9 mouse cellular contexts compared by ENCODE assay signal in the genomic region with DNA sequence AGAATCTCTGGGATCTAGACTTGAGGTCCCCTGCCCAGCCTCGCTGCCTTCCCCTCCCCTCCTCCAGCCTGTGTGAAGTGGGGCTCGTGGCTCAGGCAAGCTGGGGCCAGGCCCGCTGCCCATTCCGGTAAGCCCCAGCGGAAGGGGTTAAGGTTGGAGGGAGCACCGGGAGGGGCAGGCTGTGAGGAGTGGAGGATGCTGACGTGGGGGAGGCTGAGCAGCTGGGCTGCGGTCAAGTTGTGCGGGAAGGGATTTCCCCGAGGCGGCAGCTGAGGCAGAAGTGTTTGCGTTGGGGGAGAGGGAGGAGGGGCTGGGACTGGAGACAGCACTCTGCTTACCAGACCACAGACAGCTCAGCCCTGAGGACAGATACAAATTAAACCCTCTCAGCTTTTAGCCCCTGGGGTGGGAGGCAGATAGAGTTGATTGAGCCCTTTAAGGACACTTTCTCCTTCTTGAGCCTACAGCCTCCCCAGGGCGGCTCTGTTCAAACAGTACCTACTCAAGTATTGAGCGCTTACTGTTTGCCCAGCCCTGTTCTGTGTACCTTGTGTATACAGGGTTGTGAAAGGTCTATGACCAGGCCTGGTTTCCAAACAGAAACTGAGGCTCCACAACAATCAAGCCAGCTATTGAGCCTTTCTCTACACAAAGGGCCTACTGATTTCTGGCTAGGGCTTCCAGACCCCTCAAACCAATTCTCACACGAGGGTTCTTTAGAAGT. TPM values are rescaled to one million over a fixed set of nuclear protein-coding genes. Genes with fewer than 3 reads are reported as not detected.
A peak's percentile ranks its signal among the peaks of the same experiment; 100 is the strongest.
DNase-seq lines count a peak whose midpoint lies in the region; ATAC-seq and TF ChIP-seq lines count a peak whose summit lies in the region.
"Had no signal": no experiment of that assay in that cellular context is flagged by ENCODE, and none has a peak within 500 bp of the region (broad histone marks: within the 10 kb centered on the region; RNA-seq: fewer than 3 reads in every experiment).

No protein-coding gene starts in this region.

- peak; percentile 69 for ATAC-seq in lung, embryonic 14.5 days (ENCODE audit: insufficient read depth)
- peak; percentile 34 for ATAC-seq in neural tube, embryonic 13.5 days (ENCODE audit: low read depth)

- peak overlapping the region; percentile 67 for H3K4me2 ChIP-seq in lung, embryonic 14.5 days
- H3K4me2 ChIP-seq in neural tube, embryonic 13.5 days = peak overlapping the region; percentile 57

- WGBS in lung, embryonic 14.5 days = 7% methylated on average over 15 of the region's 15 CpGs
- WGBS in neural tube, embryonic 13.5 days = 7% methylated on average over 15 of the region's 15 CpGs

- H3K4me1 ChIP-seq in ES-Bruce4 (ENCODE audit: control insufficient read depth, insufficient read depth, low read length) = peaks cover 7% of the 10 kb centered on the region
- peaks cover 37% of the 10 kb centered on the region for H3K4me1 ChIP-seq in bone marrow macrophage, adult 2 months (ENCODE audit: control insufficient read depth, insufficient read depth, low read length)
- peaks cover 18% of the 10 kb centered on the region for H3K4me1 ChIP-seq in lung, embryonic 14.5 days (ENCODE audit: insufficient read depth)
- H3K4me1 ChIP-seq in neural tube, embryonic 13.5 days (replicated peaks) = peaks cover 30% of the 10 kb centered on the region

- peak; percentile 98 for TF ChIP-seq EP300 in ES-Bruce4 (IDR thresholded peaks at IDR 0.05; ENCODE audit: insufficient read depth, low read depth, low read length)

- DNase-seq in gastrocnemius, postnatal 14 days = peak; percentile 77
- DNase-seq in induced T-regulatory cell, adult 2 months (ENCODE audit: low read depth) = peak; percentile 96
- DNase-seq in lung, embryonic 14.5 days = peak; percentile 81
- peak; percentile 87 for DNase-seq in thymus, postnatal 14 days
- no peak for DNase-seq in left cerebral cortex, adult 2 months (ENCODE audit: extremely low spot score in 1 of 2, low spot score in 2 of 2)

- H3K27me3 ChIP-seq in ES-Bruce4 (ENCODE audit: control insufficient read depth, insufficient read depth, low read length, poor library complexity, severe bottlenecking) = no peaks in the 10 kb centered on the region
- H3K27me3 ChIP-seq in lung, embryonic 14.5 days (ENCODE audit: insufficient read depth, low read length) = peaks cover 9% of the 10 kb centered on the region; the same call in 1 of the 2 replicates
- H3K27me3 ChIP-seq in neural tube, embryonic 13.5 days = peaks cover 82% of the 10 kb centered on the region

- peak overlapping the region; percentile 85 for H3K9ac ChIP-seq in ES-Bruce4 (ENCODE audit: low read depth, poor library complexity, severe bottlenecking)
- peak overlapping the region; percentile 36 for H3K9ac ChIP-seq in lung, embryonic 14.5 days
- peak overlapping the region; percentile 55 for H3K9ac ChIP-seq in neural tube, embryonic 13.5 days

- no peak for TF ChIP-seq CTCF in ES-Bruce4 (IDR thresholded peaks at IDR 0.05; ENCODE audit: low read depth, low read length)
- no peak for TF ChIP-seq CTCF in bone marrow macrophage, adult 2 months (IDR thresholded peaks at IDR 0.05; ENCODE audit: low read depth, low read length)
- TF ChIP-seq CTCF in lung, embryonic 14.5 days (IDR thresholded peaks at IDR 0.05; ENCODE audit: low read depth) = no peak
- TF ChIP-seq CTCF in left cerebral cortex, adult 2 months (IDR thresholded peaks at IDR 0.05) = no peak

- H3K27ac ChIP-seq in ES-Bruce4 (ENCODE audit: insufficient read depth, low read length) = peak overlapping the region; percentile 89
- peak overlapping the region; percentile 89 for H3K27ac ChIP-seq in bone marrow macrophage, adult 2 months (ENCODE audit: insufficient read depth, low read depth, low read length)
- peak overlapping the region; percentile 83 for H3K27ac ChIP-seq in lung, embryonic 14.5 days (ENCODE audit: low read depth)
- peak overlapping the region; percentile 28; the same call in 1 of the 2 replicates for H3K27ac ChIP-seq in neural tube, embryonic 13.5 days (replicated peaks)
- H3K27ac ChIP-seq in left cerebral cortex, adult 2 months = no peak overlapping the region

- intact Hi-C loops in gastrocnemius, postnatal 14 days (cut with DNase I; ENCODE audit: low total_unique reads) = no loop called here
- intact Hi-C loops in left cerebral cortex, adult 2 months (cut with DNase I) = no loop called here

- H3K36me3 ChIP-seq in ES-Bruce4 (ENCODE audit: control insufficient read depth, insufficient read depth, low read length, poor library complexity, severe bottlenecking) = peaks cover 5% of the 10 kb centered on the region; the same call in 1 of the 2 replicates
- H3K36me3 ChIP-seq in lung, embryonic 14.5 days (ENCODE audit: insufficient read depth) = no peaks in the 10 kb centered on the region
- no peaks in the 10 kb centered on the region for H3K36me3 ChIP-seq in neural tube, embryonic 13.5 days

- H3K9me3 ChIP-seq in ES-Bruce4 (replicated peaks; ENCODE audit: control insufficient read depth, insufficient read depth, low read length, poor library complexity, severe bottlenecking) = peaks cover 8% of the 10 kb centered on the region; the same call in 1 of the 2 replicates
- no peaks in the 10 kb centered on the region for H3K9me3 ChIP-seq in lung, embryonic 14.5 days (ENCODE audit: low read depth, low read length)
- H3K9me3 ChIP-seq in neural tube, embryonic 13.5 days = no peaks in the 10 kb centered on the region

- TF ChIP-seq POLR2A in ES-Bruce4 (IDR thresholded peaks at IDR 0.05; ENCODE audit: insufficient read depth, low read length) = no peak
- no peak for TF ChIP-seq POLR2A in bone marrow macrophage, adult 2 months (IDR thresholded peaks at IDR 0.05; ENCODE audit: borderline replicate concordance, low read depth, low read length)

- H3K4me3 ChIP-seq in ES-Bruce4 (ENCODE audit: low read depth, low read length) = peak overlapping the region; percentile 74
- peak overlapping the region; percentile 62 for H3K4me3 ChIP-seq in bone marrow macrophage, adult 2 months (ENCODE audit: insufficient read depth, low read length)
- H3K4me3 ChIP-seq in lung, embryonic 14.5 days (ENCODE audit: low read depth, low read length) = peak overlapping the region; percentile 33
- H3K4me3 ChIP-seq in neural tube, embryonic 13.5 days = peak overlapping the region; percentile 34; the same call in 1 of the 2 replicates
- no peak overlapping the region for H3K4me3 ChIP-seq in left cerebral cortex, adult 2 months

RNA-seq across cellular contexts. Expression of gene Bcl3, which starts 5.0 kb away (rescaled TPM):
- polyA plus RNA-seq in ES-Bruce4 (2011; ENCODE audit: insufficient read depth, insufficient read length, low read depth, missing spikeins) = 17.3 and 27.3 TPM in 2 replicates
- polyA plus RNA-seq in bone marrow macrophage, adult 2 months (2012; ENCODE audit: insufficient read depth, insufficient read length, missing spikeins) = 60.7 and 72.2 TPM in 2 replicates
- 1 to 10 TPM; 3.2 to 4.1 TPM for total RNA-seq in gastrocnemius, postnatal 14 days (2021)
- 4.4 and 6.7 TPM in 2 replicates for polyA plus RNA-seq in lung, embryonic 14.5 days (2014; fragmentation: Nextera tagmentation; extraction: Ambion mirVana)
- polyA plus RNA-seq in neural tube, embryonic 13.5 days (2015; fragmentation: Nextera tagmentation; extraction: Ambion mirVana) = 0.32 and 1.8 TPM in 2 replicates
- under 1 TPM; 0.56 to 0.77 TPM for total RNA-seq in left cerebral cortex, adult 2 months (2021)

RNA-seq across cellular contexts. Expression of gene Cblc, which starts 20.9 kb away (rescaled TPM):
- 17.1 and 23.2 TPM in 2 replicates for polyA plus RNA-seq in ES-Bruce4 (2011; ENCODE audit: insufficient read depth, insufficient read length, low read depth, missing spikeins)
- not detected in 2 replicates for polyA plus RNA-seq in bone marrow macrophage, adult 2 months (2012; ENCODE audit: insufficient read depth, insufficient read length, missing spikeins)
- not detected for total RNA-seq in gastrocnemius, postnatal 14 days (2021)
- polyA plus RNA-seq in lung, embryonic 14.5 days (2014; fragmentation: Nextera tagmentation; extraction: Ambion mirVana) = 6.8 and 10.2 TPM in 2 replicates
- polyA plus RNA-seq in neural tube, embryonic 13.5 days (2015; fragmentation: Nextera tagmentation; extraction: Ambion mirVana) = not detected in 2 replicates
- not detected for total RNA-seq in left cerebral cortex, adult 2 months (2021)
- total RNA-seq: left cerebral cortex, postnatal 25 days had no signal

RNA-seq across cellular contexts. Expression of gene Gm19345, which starts 34.3 kb away (rescaled TPM):
- 0.82 and 1.1 TPM in 2 replicates for polyA plus RNA-seq in ES-Bruce4 (2011; ENCODE audit: insufficient read depth, insufficient read length, low read depth, missing spikeins)
- not detected in 2 replicates for polyA plus RNA-seq in bone marrow macrophage, adult 2 months (2012; ENCODE audit: insufficient read depth, insufficient read length, missing spikeins)
- not detected for total RNA-seq in gastrocnemius, postnatal 14 days (2021)
- not detected in 2 replicates for polyA plus RNA-seq in lung, embryonic 14.5 days (2014; fragmentation: Nextera tagmentation; extraction: Ambion mirVana)
- 5.2 and 6.6 TPM in 2 replicates for polyA plus RNA-seq in neural tube, embryonic 13.5 days (2015; fragmentation: Nextera tagmentation; extraction: Ambion mirVana)
- 1 to 10 TPM; 1.7 to 2.2 TPM for total RNA-seq in left cerebral cortex, adult 2 months (2021)

RNA-seq across cellular contexts. Expression of gene Ceacam16, which starts 43.6 kb away (rescaled TPM):
- polyA plus RNA-seq in ES-Bruce4 (2011; ENCODE audit: insufficient read depth, insufficient read length, low read depth, missing spikeins) = not detected in 2 replicates
- polyA plus RNA-seq in bone marrow macrophage, adult 2 months (2012; ENCODE audit: insufficient read depth, insufficient read length, missing spikeins) = 1.6 and 3.5 TPM in 2 replicates
- under 1 TPM in 1 of 2 experiments, not detected in 1; 0.12 TPM for total RNA-seq in gastrocnemius, postnatal 14 days (2021)
- not detected in 2 replicates for polyA plus RNA-seq in lung, embryonic 14.5 days (2014; fragmentation: Nextera tagmentation; extraction: Ambion mirVana)
- polyA plus RNA-seq in neural tube, embryonic 13.5 days (2015; fragmentation: Nextera tagmentation; extraction: Ambion mirVana) = 0.36 and 0.48 TPM in 2 replicates
- total RNA-seq in left cerebral cortex, adult 2 months (2021) = not detected
- total RNA-seq: left cerebral cortex, postnatal 25 days had no signal

RNA-seq across cellular contexts. Expression of gene Bcam, which starts 46.7 kb away (rescaled TPM):
- polyA plus RNA-seq in ES-Bruce4 (2011; ENCODE audit: insufficient read depth, insufficient read length, low read depth, missing spikeins) = 138 and 154 TPM in 2 replicates
- 0.52 and 2.6 TPM in 2 replicates for polyA plus RNA-seq in bone marrow macrophage, adult 2 months (2012; ENCODE audit: insufficient read depth, insufficient read length, missing spikeins)
- total RNA-seq in gastrocnemius, postnatal 14 days (2021) = 10 to 100 TPM; 48.5 to 51.9 TPM
- 206 and 209 TPM in 2 replicates for polyA plus RNA-seq in lung, embryonic 14.5 days (2014; fragmentation: Nextera tagmentation; extraction: Ambion mirVana)
- 14.2 and 16.6 TPM in 2 replicates for polyA plus RNA-seq in neural tube, embryonic 13.5 days (2015; fragmentation: Nextera tagmentation; extraction: Ambion mirVana)
- total RNA-seq in left cerebral cortex, adult 2 months (2021) = 10 to 100 TPM; 12.2 to 15.1 TPM

Comparison
In these comparisons a context has a peak if more than half of its experiments do, and no peak if none do; other contexts are left out.
1. DNase-seq: peak in gastrocnemius, postnatal 14 days (single experiment), induced T-regulatory cell, adult 2 months (single experiment), lung, embryonic 14.5 days (single experiment) and thymus, postnatal 14 days (single experiment); none in left cerebral cortex, adult 2 months (0 of 2).
2. Peak in every context shown above with its lines, with median percentiles within 50 percentile points of each other: H3K9ac ChIP-seq.